Mouse (Mus musculus): ENCODE measurements at regions not wholly inside any gene's neighbourhood (a gene's known extent, or its start where the extent isn't known, plus 50 kb on each side); places are given as distances from the start of the nearest gene placed in this dataset.
A peak's percentile ranks its signal among the peaks of the same experiment; 100 is the strongest.

DNA sequence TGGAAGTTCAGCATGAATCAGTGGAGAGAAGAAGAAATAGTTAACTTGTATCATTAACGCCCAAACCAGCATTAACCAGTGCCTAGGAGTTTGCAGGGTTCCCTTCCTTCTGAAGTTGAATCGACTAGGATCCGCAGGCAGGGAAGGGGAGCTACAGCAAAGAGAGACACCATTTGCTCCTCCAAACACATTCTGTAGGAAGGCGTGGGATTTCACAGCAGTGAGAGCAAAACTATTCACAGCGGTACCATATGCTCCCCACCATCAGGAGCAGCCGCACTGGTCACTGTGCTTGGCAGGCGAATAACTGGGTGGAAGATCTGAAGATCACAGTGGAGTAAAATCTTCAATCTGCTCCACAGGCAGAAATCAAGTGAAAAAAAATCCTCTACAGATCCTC is 610.3 kb downstream of the Lmo4 start:
- no peak for DNase-seq

GRCm38 (mm10) chr3:143586653-143587052 is 618.4 kb downstream of the Lmo4 start:
- DNase-seq = peak; percentile 12

DNA sequence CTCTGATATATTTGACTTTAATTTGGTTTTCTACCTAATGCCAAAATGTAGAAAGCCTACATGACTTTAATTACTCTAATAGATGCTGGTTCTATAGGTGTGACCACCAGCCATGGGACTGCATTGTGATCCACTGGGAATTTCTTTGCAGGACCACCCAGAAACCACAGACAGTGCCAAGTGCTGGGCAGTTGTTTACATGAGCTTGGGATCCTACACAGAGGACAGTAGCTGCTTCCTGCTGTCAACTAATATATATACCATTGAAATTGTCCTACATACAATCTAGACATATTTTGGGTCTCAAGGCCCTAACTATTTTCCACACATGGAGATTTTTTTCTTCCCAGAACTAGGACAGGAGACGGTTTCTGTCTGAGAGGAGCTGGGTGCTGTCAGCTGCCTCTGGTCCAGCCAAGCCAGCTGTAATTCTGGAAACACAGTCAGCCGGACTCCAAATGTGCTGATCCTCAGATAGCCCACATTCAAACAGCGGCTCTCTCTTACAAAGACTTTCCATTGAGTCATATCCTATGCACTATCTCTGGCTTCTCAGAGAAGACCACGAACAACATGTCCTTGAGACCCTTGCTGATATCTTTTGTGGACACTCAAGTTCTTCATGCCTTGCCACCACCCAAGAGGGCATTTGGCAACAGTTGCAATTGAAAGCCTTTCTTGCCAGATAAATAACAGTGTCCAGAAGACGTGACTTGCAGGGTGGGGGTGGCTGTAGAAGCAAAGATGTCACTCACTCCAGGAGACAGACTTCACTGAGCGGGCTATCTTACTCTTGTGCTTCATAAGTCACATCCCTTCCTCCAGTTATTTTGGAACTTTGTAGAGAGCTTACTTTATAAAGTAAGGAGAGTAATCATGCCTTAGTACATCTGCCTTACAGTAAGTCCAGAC is 620.1 kb downstream of the Lmo4 start:
- DNase-seq = no peak

DNA sequence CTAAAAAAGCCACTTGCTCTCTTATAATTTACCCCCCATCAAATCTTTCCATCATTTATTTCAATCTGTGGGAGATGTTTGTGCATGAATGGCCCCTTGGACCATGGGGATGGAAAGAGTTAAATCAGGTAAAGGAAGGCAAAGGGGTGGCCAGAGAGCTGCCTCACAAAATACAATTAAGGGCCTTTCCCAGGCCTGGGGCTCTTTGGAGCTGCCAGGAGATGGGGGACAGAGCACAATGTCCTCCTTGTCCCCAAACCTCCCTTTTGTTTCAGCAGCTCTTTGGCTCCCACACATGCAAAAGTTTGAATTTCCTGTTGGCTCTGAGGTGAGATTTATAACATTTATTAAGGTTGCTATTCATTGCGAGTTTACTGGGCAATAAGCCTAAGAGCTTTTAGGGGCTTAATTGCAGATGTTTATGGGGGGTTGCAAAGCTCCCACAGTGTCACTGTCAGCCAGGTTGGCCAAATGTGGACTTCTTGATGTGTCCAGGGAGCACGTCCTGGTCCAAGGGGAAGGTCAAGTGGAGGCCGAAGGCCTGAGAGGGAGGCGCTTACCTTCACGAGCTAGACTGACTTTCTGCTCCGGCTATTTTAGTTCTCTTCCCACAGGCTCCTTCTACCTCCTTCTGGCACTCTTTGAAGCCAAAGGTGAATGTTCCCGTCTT is 628.5 kb downstream of the Lmo4 start:
- no peak for DNase-seq

DNA sequence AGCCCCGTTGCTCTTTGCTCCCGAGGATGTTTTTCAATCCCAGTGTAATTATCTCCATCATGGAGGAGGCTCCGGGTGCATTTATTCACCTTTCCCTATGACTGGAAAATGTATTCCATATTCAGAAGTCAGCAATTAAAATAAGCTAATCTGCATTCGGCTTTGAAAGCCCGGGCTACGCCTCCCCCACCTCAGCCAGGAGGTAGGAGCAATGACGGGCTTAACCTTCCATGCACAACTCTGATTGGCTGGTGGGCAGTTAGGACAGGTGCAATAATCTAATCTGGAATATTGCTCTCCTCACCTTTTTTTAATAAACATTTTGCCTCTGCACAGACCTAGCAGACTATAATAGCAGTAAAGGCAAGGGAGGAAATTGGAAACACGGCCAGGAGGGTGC is 629.3 kb downstream of the Lmo4 start:
- no peak for DNase-seq

GRCm38 (mm10) chr3:143574035-143574864 is 630.8 kb downstream of the Lmo4 start:
- no peak for DNase-seq

GRCm38 (mm10) chr3:143569930-143570329 is 635.1 kb downstream of the Lmo4 start:
- DNase-seq = no peak

GRCm38 (mm10) chr3:143565067-143565466 is 640.0 kb downstream of the Lmo4 start:
- no peak for DNase-seq

- no peak for DNase-seq
These were observed 661.0 kb upstream of the Pkn2 start for GRCm38 (mm10) chr3:143542811-143543210.

DNA sequence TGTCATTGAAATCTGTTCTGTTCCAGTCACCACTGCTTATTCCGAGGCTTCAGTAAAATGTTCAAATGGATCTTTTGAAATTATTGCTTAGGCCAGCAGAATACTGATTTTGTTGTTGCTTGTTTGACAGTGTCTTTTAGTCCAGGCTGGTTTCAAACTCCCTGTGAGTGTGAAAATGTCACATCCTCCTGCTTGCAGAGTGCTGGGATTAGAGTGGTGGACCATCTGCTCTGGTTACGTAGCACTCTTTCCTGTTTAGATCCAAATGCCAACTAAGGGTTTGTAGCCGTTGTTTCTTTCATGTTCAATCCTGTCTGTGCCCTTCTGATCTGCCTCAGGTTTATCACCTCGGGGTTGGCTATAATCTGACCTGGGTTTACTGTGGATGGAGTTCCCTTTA is 646.2 kb upstream of the Pkn2 start:
- no peak for DNase-seq

DNA sequence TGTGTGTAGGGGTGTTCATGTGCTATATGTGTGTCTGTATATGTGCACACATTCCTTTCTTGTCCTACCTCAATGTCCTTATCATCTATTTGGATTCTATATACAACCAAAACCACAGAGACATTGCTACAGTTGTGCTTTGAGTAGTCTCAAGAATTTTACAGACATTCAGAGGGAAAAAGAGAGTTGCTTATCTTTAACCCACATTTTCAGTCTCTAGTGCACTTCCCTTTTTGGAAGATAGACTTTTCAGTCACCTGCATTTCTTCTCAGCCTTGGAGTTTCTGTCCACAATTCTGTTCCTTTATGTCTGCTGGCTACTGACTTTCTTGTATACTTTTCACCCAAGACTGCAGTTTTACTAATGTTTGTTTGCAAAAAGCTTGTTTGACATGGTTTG is 645.5 kb upstream of the Pkn2 start:
- no peak for DNase-seq

DNA sequence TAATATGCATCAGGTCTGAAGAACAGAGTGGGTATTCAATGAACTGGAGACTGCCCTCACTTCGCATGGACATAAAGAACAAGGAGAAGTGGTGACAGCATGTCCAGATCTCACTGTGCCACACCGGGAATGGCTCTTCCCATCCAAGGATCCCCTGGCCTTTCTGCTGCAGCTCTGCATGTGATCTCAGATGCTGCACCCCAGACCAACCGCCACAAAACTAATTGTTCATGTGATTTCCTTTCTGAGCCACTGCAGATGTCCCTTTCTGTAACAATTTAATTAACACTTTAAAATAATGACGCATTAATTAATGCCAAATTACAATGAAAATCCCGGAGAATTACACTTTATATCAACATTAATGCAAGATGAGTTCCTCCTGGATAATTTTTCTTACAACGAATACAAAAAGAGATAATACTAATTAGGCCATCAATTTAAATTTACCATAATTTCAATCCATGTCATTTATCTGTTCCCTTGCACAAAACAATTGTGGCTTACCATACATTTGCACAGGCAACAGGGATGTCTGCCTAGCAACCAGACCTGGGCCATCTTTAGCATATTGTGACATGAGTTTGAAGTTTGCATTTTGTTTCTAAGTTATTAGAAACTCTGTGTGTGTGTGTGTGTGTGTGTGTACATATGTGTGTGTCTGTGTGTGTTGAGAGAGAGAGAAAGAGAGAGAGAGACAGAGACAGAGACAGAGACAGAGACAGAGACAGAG is 630.9 kb upstream of the Pkn2 start:
- no peak for DNase-seq

- DNase-seq = no peak
These were observed 627.7 kb upstream of the Pkn2 start for GRCm38 (mm10) chr3:143509531-143509930.

DNA sequence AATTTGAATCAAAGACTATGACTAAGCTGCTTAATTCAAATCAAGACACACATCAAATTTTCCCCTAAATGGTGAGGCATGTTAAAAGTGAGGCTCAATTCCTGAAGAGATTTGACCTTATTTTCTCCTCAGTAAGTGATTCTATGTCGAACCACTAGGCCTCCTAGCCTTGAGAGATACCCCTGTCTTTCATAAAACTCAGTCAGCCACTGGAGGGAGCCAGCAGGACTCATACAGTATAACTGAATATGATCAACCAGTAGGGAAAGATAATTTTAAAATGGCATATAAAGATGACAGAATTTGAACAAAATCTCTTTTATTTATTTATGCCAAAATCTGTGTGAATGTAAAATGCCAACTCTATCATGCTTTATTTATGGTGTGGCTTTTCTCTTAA is 626.5 kb upstream of the Pkn2 start:
- DNase-seq = peak; percentile 52

GRCm38 (mm10) chr3:143501017-143501416 is 619.2 kb upstream of the Pkn2 start:
- no peak for DNase-seq

GRCm38 (mm10) chr3:143495389-143495788 is 613.6 kb upstream of the Pkn2 start:
- no peak for DNase-seq

- no peak for DNase-seq
These were observed 596.3 kb upstream of the Pkn2 start for GRCm38 (mm10) chr3:143477916-143478610.

DNA sequence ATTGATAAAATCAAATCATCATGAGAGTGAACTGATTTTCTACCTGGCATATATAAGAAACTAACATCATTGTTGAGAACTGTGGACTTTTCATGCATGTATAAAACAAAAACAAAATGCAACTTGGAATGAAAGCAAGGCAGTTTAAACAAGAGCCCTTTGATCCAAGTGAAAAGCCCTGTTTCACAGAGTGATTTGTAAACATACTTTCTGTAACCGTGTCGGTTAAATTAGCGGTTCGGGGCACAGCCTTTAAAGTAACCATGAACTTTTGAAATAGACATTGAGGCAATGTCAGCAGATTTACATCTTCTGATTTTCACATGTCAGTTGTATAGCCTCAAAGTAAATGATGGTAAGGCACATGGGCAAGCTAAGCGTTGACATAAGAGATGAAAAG is 593.7 kb upstream of the Pkn2 start:
- no peak for DNase-seq

GRCm38 (mm10) chr3:143447005-143447709 is 565.4 kb upstream of the Pkn2 start:
- no peak for DNase-seq

DNA sequence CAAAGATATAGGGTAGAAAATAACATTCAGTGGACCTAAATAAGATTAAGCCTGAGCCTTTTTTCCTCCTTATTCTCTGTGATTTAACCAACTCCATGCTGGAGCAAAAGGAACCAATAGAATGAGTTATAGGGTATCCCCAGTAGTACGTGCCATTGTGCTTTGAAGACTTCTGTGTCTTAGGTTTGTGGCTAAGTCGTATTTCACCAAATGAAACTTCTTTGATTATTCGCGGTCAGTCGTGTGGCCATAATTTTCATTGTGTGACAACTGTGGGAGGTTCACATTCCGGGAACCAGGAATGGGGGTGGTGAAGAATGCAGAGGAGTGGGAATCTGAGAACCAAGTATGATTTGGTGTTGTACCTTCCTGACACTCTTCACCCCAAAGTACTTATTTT is 535.6 kb upstream of the Pkn2 start:
- no peak for DNase-seq

DNA sequence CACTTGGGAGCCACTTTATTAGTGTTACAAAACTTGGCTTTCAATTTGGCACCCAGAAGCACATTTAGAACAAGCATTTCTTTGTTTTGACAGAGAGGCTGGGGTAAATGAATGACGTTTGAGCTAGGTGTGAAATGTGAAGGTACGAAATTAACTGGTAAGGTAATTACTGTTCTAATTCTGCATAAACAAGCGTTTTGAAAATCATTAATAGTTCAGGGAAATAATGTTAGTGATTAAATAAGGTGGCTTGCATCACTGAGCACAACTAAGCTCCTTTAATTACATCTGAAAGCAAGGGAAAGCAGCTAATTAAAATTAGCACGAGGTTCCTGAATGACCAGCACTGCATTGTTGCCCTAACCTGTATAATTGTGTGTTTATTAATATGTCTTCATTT is 529.9 kb upstream of the Pkn2 start:
- DNase-seq = no peak

Measured in adrenal gland, postnatal 10 days (tissue).